Mouse (Mus musculus) hindbrain, embryonic 11.5 days (tissue): ENCODE measurements around the gene Slc4a1ap. TPM values are rescaled to one million over a fixed set of nuclear protein-coding genes. Genes with fewer than 3 reads are reported as not detected.
"Not testable (repeated sequence)": the region's sequence is repeated elsewhere in the genome, so short reads cannot be mapped to it uniquely, and the experiment has no call there.

Experiments used
- ATAC-seq: fragments of 200-750 bp; cut with Nextera tagmentation; 2 replicates; pipeline ENCODE4 v1.8.0; 2017; ENCODE audit warnings: mild to moderate bottlenecking, moderate TSS enrichment, moderate library complexity; ENCODE audit not compliant: low FRiP score
- DNase-seq: peaks from one replicate; pipeline ENCODE4 v3.0.0-alpha.2; 2015; ENCODE audit warnings: low spot score
- H3K27ac ChIP-seq: fragments of 300-500 bp; sonication (generic); 2 replicates; pipeline ENCODE4 v1.5.1; 2014; ENCODE audit warnings: mild to moderate bottlenecking, low read depth, low read length
- H3K27me3 ChIP-seq: fragments of 300-500 bp; sonication (generic); 2 replicates; pipeline ENCODE4 v1.6.1; 2014; ENCODE audit warnings: mild to moderate bottlenecking, low read length, moderate library complexity, mixed read lengths; ENCODE audit not compliant: control insufficient read depth, insufficient read depth
- H3K36me3 ChIP-seq: fragments of 300-500 bp; sonication (generic); 2 replicates; pipeline ENCODE4 v1.6.1; 2014; ENCODE audit warnings: mild to moderate bottlenecking, low read length, moderate library complexity, mixed read lengths; ENCODE audit not compliant: control insufficient read depth, insufficient read depth
- H3K4me1 ChIP-seq: fragments of 300-500 bp; sonication (generic); replicated peaks from 2 replicates; pipeline ENCODE4 v1.6.1; 2014; ENCODE audit warnings: low read length, mixed read lengths; ENCODE audit not compliant: control insufficient read depth, insufficient read depth
- H3K4me2 ChIP-seq: fragments of 300-500 bp; sonication (generic); replicated peaks from 2 replicates; pipeline ENCODE4 v1.6.1; 2014; ENCODE audit warnings: mild to moderate bottlenecking, low read depth, low read length
- H3K4me3 ChIP-seq: fragments of 300-500 bp; sonication (generic); 2 replicates; pipeline ENCODE4 v1.5.1; 2014; ENCODE audit warnings: low read depth, low read length
- H3K9ac ChIP-seq: fragments of 300-500 bp; sonication (generic); 2 replicates; pipeline ENCODE4 v1.6.1; 2014; ENCODE audit warnings: low read depth, low read length
- H3K9me3 ChIP-seq: fragments of 300-500 bp; sonication (generic); 2 replicates; pipeline ENCODE4 v1.6.1; 2016; ENCODE audit warnings: low read length; ENCODE audit not compliant: control insufficient read depth
- WGBS: fragments of 180-500 bp; shearing (Covaris S2); extraction: QIAGEN DNeasy Blood & Tissue Kit; methylation state at CpG from one replicate; pipeline ENCODE4 v1.1.7; 2014; 5-methylcytosine and 5-hydroxymethylcytosine counted together
- polyA plus RNA-seq: library from polyadenylated mRNA; unstranded; fragments of >200 nt; fragmentation: Nextera tagmentation; extraction: Ambion mirVana; gene quantifications from 2 replicates; pipeline ENCODE4 v1.2.1, GENCODE M21; 2014

Slc4a1ap gene
- polyA plus RNA-seq, 1 experiment from 2014 or later = 34.9 TPM

DNA sequence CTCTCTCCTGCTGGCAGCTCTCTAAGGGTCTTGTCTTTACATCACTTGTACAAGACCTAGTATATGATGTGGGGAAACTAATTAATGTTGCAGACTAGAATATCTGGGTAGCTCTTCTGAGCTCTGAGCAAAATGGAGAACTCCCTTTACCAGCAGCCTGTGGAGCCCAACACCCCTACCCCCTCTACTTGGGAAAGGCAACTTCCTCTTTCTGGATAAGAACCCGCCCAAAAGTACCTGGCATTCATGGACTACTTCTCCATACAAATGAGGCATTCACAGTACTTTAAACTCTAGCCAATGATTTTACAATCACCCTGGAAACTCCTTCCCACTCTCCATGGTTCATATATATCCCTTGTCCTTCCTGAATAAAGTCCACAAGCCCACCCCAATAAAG lies 14.3 kb upstream of the Slc4a1ap start:
- H3K4me2 ChIP-seq = no peak overlapping the region
- no peaks in the 10 kb centered on the region for H3K4me1 ChIP-seq
- 88% methylated on average over 1 of the region's 1 CpGs for WGBS
- ATAC-seq (no peak), DNase-seq (no peak)
- peaks cover 8% of the 10 kb centered on the region for H3K36me3 ChIP-seq
- no peak overlapping the region for H3K9ac ChIP-seq
- no peak overlapping the region for H3K4me3 ChIP-seq
- no peaks in the 10 kb centered on the region for H3K27me3 ChIP-seq
- no peak overlapping the region for H3K27ac ChIP-seq
- H3K9me3 ChIP-seq = no peaks in the 10 kb centered on the region

DNA sequence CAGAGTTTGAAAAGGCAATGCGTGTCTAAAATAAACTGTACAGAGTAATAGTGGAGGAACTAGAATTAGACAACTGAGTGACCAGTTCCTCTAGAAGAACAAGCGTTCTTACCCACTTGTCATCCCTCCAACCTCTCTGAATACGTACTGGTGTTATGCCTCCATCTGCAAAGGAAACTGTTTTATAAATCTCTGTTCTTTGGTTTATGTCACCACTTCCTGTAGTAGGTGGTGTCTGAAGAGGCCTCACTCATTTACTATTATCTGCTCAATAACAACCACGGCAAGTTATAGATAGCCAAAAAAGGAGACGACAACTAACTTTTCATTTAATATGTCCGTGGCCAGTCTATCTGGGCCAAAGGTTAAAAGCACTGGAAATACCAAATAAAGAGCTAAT lies 6.2 kb upstream of the Slc4a1ap start:
- H3K9ac ChIP-seq = no peak overlapping the region
- no peak overlapping the region for H3K4me2 ChIP-seq
- 95% methylated on average over 6 of the region's 6 CpGs for WGBS
- ATAC-seq = no peak
- no peak for DNase-seq
- no peak overlapping the region for H3K27ac ChIP-seq
- no peaks in the 10 kb centered on the region for H3K4me1 ChIP-seq
- H3K4me3 ChIP-seq = no peak overlapping the region
- peaks cover 3% of the 10 kb centered on the region; the same call in 1 of the 2 replicates for H3K36me3 ChIP-seq
- no peaks in the 10 kb centered on the region for H3K27me3 ChIP-seq
- no peaks in the 10 kb centered on the region for H3K9me3 ChIP-seq

GRCm38 (mm10) chr5:31527117-31527680 lies 404 bp downstream of the Slc4a1ap start:
- Histone ChIP-seq H3K4me2 (peak overlapping the region; percentile 88), H3K27ac (peak overlapping the region; percentile 70; the same call in 1 of the 2 replicates), H3K36me3 (peaks cover 9% of the 10 kb centered on the region), H3K27me3 (no peaks in the 10 kb centered on the region), H3K9me3 (no peaks in the 10 kb centered on the region), H3K9ac (peak overlapping the region; percentile 90), H3K4me3 (peak overlapping the region; percentile 99), H3K4me1 (0 out of 2 replicates have a peak, but pooled peaks cover 3% of the 10 kb centered on the region)
- DNase-seq (no peak), ATAC-seq (peak; percentile 27; the same call in 1 of the 2 replicates)
- WGBS = 6% methylated on average over 36 of the region's 40 CpGs

GRCm38 (mm10) chr5:31527707-31528106 lies 912 bp downstream of the Slc4a1ap start, which contains the start of gene Supt7l:
Gene Supt7l (minus strand): TSS chr5:31527807.
- peak within 1 kb of the TSS; percentile 90 for H3K9ac ChIP-seq
- H3K4me2 ChIP-seq = peak within 1 kb of the TSS; percentile 88
- H3K27me3 ChIP-seq, H3K36me3 ChIP-seq, H3K4me1 ChIP-seq, ATAC-seq, H3K9me3 ChIP-seq, DNase-seq: not testable (repeated sequence)
- H3K27ac ChIP-seq = peak within 1 kb of the TSS; percentile 70; the same call in 1 of the 2 replicates
- peak within 1 kb of the TSS; percentile 99 for H3K4me3 ChIP-seq
- WGBS = 82% methylated on average over 11 of the region's 11 CpGs

GRCm38 (mm10) chr5:31528560-31528959 lies 1.8 kb downstream of the Slc4a1ap start:
- DNase-seq = no peak
- Histone ChIP-seq H3K4me1 (0 out of 2 replicates have a peak, but pooled peaks cover 3% of the 10 kb centered on the region), H3K27me3 (no peaks in the 10 kb centered on the region), H3K27ac (no peak overlapping the region), H3K9ac (no peak overlapping the region), H3K9me3 (no peaks in the 10 kb centered on the region), H3K4me3 (no peak overlapping the region), H3K36me3 (peaks cover 7% of the 10 kb centered on the region; the same call in 1 of the 2 replicates), H3K4me2 (no peak overlapping the region)
- no peak for ATAC-seq
- WGBS = 66% methylated on average over 2 of the region's 2 CpGs

- peak; percentile 7 for DNase-seq
- Histone ChIP-seq H3K4me3 (no peak overlapping the region), H3K27me3 (no peaks in the 10 kb centered on the region), H3K4me2 (no peak overlapping the region), H3K27ac (no peak overlapping the region), H3K4me1 (no peaks in the 10 kb centered on the region), H3K9me3 (no peaks in the 10 kb centered on the region), H3K9ac (no peak overlapping the region), H3K36me3 (peaks cover 6% of the 10 kb centered on the region; the same call in 1 of the 2 replicates)
- WGBS = 91% methylated on average over 2 of the region's 2 CpGs
- ATAC-seq = no peak
These were observed 8.4 kb downstream of the Slc4a1ap start for GRCm38 (mm10) chr5:31535228-31535627.

DNA sequence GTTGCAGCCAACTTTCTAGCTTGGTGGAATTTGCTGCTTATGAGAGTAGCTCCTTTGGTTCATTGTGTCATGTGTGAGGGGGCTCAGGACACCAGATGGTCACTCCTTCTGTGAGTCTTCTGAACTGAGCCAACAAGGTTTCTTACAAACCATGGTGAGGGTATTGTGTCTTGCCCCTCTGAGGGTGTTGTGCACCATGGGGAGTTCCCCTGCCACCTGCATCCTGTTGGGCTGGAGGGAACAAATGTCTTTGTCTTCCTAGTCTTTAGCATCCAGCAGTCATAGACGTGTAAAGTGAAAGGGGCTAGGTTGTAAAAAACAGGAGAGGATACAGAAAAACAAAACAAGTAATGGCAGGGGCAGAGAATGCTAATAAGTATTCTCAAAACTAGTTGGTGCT lies 32.6 kb downstream of the Slc4a1ap start:
- DNase-seq (no peak), ATAC-seq (no peak)
- Histone ChIP-seq H3K36me3 (0 out of 2 replicates have a peak, but pooled peaks cover 3% of the 10 kb centered on the region), H3K27me3 (no peaks in the 10 kb centered on the region), H3K9me3 (no peaks in the 10 kb centered on the region), H3K4me1 (no peaks in the 10 kb centered on the region), H3K9ac (no peak overlapping the region), H3K4me2 (no peak overlapping the region), H3K4me3 (no peak overlapping the region), H3K27ac (no peak overlapping the region)
- WGBS = 57% methylated on average over 1 of the region's 1 CpGs

- H3K4me2 ChIP-seq = no peak overlapping the region
- ATAC-seq (no peak), DNase-seq (no peak)
- WGBS = 96% methylated on average over 2 of the region's 2 CpGs
- no peak overlapping the region for H3K4me3 ChIP-seq
- no peak overlapping the region for H3K27ac ChIP-seq
- H3K4me1 ChIP-seq = no peaks in the 10 kb centered on the region
- no peaks in the 10 kb centered on the region for H3K9me3 ChIP-seq
- H3K9ac ChIP-seq = no peak overlapping the region
- no peaks in the 10 kb centered on the region for H3K27me3 ChIP-seq
- 0 out of 2 replicates have a peak, but pooled peaks cover 3% of the 10 kb centered on the region for H3K36me3 ChIP-seq
These were observed 33.6 kb downstream of the Slc4a1ap start for GRCm38 (mm10) chr5:31560352-31560751.

DNA sequence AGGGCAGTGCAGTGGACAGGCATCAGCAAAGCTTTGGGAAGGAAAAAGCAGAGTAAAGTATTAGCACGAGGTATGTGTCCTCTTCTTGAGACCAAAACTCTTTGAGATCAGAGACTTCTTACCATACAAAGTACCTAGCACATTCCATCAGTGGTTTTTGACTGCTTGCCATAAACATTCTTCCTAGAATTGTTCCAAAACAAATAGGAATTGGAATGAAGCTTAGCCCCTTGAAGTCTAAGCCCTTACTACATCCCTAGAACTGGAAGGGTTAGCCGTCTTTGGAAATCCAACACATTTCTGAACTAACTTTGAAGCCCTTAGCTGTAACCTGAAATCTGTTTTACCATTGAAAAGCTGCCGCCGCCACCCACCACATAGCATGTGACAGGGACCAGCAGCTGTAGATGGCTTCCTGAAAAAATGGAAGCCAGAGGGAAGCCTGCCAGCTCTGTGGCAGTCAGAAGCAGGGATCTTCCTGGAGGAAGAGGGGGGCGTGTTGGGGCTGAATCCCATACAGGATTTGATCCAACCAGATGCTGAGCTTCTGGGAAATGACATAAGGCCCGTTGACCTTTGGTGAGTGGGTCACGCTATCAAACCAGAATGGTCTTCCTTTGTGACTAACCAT lies 35.4 kb downstream of the Slc4a1ap start:
- Histone ChIP-seq H3K4me3 (no peak overlapping the region), H3K27me3 (no peaks in the 10 kb centered on the region), H3K4me1 (no peaks in the 10 kb centered on the region), H3K4me2 (no peak overlapping the region), H3K27ac (no peak overlapping the region), H3K9ac (no peak overlapping the region), H3K36me3 (no peaks in the 10 kb centered on the region), H3K9me3 (no peaks in the 10 kb centered on the region)
- ATAC-seq = no peak
- no peak for DNase-seq
- 90% methylated on average over 7 of the region's 7 CpGs for WGBS
